Mouse (Mus musculus) spleen, adult 12 weeks (tissue): ENCODE measurements around the gene Ahnak.
A peak's percentile ranks its signal among the peaks of the same experiment; 100 is the strongest.
"Not testable (repeated sequence)": the region's sequence is repeated elsewhere in the genome, so short reads cannot be mapped to it uniquely, and the experiment has no call there.

ENCODE experiments used
- DNase-seq: peaks from one replicate; pipeline ENCODE4 v3.0.0; 2022; ENCODE audit warnings: low spot score

The Ahnak gene

GRCm38 (mm10) chr19:8994813-8995607 lies 5.9 kb downstream of the Ahnak start:
- DNase-seq = no peak

GRCm38 (mm10) chr19:8996601-8997000 lies 7.5 kb downstream of the Ahnak start:
- no peak for DNase-seq

DNA sequence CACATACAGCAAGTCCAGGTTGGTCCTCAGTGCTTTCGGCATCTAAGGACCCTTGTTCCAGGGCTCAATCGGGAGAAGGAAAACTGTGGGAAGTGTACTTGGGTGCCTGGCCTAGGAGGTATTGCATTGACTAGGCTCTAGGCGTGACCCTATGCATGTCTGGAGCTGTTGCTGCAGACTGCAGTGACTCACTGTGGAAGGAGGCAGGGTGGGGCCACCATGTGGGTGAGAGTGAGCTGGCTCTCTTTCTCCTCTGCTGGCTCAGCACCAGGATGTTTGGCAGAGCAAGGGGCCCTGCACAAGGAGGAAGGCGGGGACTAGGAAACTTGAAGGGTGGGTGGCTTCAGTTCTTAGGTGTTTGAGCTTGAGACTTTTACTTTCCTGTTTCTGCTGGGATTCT lies 8.5 kb downstream of the Ahnak start:
- peak; percentile 39 for DNase-seq

- no peak for DNase-seq
Observed at GRCm38 (mm10) chr19:8998546-8998945, 9.5 kb downstream of the Ahnak start.

- no peak for DNase-seq
Observed at GRCm38 (mm10) chr19:8999223-8999622, 10.1 kb downstream of the Ahnak start.

DNA sequence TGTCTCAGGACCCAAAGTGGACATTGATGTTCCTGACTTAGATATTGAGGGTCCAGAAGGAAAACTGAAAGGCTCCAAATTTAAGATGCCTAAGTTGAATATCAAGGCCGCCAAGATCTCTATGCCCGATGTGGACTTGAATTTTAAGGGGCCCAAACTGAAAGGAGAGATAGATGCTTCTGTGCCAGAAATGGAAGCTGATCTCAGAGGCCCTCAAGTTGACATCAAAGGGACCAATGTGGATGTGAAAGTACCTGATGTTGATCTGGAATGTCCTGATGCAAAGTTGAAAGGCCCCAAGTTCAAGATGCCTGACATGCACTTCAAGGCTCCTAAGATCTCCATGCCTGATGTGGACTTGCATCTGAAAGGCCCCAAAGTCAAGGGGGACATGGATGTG lies 17.8 kb downstream of the Ahnak start:
- not testable (repeated sequence) for DNase-seq

DNA sequence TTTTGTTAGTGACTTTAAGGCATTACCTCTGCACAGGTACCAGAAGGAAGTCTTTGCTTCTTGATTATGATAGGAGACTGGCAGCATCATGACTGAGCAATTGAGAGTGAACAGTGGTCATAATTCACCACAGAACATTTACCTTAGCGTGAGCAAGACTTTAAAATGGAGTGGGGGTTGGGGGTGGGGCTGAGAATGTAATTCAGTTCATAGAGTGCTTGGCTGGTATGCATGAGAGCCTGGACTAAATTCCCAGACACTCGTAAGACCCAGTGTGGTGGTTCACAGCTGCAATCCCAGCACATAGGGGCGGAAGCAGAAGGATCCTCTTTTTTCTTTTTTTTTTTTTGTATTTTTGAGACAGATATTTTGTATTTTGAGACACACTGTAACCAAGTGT lies 30.2 kb downstream of the Ahnak start:
- DNase-seq = no peak

- DNase-seq = no peak
Observed at GRCm38 (mm10) chr19:9023021-9023778, 34.1 kb downstream of the Ahnak start.

DNA sequence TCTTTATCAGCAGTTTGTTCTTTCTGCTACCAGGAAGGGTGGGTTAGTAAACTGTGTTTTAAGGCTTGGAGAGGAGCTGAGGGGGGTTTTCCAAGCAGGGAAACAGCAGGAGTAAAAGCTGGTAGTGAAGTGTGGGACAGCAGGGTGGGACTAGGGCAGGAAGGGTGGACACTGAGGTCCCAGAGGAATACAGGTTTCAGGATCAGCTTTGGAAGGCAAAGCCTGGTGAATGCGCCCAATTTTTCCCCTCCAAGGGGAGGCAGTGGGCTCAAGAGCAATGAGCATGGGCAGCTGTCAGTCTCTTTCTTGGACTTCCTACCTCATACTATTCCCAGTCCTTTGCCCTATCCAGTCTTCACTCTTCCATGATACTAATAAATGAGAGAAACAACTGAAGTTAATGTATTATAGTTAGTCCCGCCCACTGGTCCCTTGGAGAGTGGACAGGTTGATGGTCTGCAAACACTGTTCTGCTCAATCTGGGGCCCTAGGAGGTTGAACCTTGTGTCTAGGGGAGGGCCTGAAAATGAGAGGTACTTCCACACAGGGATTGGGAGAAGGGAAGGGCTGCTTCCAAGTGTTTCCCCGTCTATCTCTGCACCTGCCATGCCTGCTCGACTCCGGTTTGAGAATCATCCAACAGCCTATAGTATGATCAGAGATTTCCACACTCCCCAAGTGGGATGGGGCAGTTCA lies 36.6 kb downstream of the Ahnak start:
- no peak for DNase-seq

DNA sequence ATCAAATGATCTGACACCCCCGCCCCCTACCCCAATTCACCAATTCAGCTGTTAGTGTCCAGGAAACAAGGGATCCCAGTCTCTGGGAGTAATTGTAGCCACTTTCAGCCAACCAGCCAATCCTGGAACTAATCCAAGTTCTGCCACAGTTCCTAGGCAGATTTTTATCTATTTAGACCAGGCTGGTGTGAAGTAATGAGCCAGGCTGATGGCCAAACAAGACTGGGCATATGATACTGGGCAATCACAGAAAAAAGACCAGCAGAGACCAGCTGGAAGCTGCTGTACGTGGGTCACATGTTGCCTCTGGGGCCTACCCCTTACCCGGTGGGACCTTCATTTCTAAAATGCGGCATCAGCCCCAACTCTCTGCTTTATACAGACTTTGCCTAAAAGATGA lies 37.5 kb downstream of the Ahnak start:
- DNase-seq = no peak

GRCm38 (mm10) chr19:9027795-9028194 lies 38.7 kb downstream of the Ahnak start:
- no peak for DNase-seq

DNA sequence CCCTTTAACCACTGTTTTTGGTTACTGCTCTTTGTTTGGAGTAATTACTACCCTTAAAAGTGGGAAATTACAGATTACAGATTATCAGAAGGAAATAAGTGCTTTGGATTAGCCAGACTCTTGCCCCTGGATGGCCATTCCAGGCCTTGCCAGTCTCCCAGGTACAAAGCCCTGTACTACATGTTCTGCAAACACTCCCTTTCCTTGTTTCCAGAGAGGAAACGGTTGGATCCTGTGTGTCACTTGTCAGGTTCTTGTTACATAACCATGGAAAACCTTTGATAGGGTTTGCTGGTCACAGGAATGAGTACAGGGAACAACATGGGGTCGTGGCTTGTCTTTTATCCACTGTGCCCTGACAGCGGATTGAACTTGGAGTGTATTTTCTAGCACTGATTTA lies 39.3 kb downstream of the Ahnak start:
- no peak for DNase-seq

DNA sequence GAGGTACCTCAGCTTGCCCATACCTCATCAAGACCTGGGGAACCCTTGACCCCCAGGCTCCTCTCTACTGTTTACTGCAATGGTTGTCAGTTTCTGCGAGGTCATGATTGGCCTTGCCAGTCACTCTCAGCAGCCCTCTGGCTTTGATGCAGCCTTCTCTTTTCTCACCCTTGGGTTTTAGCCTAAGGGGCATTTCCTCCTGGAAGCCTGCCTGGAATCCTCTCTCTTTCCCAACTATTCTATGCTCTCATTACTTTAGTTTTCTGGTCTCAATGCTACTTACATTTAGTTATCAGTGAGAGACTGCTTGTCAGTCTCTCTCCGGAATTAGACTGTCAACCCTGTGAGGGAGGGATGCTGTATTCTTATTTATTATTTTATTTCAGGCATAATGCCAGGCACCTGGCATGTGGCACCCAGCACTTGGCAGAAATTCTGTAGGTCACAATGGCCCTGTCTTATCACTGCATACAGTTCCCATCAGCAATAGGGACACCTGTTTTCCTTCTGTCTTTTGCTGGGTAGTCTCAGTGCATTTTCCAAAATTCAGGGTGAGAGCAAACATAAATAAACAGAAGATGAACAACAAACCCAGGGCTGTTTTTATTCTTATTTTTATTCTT lies 40.7 kb downstream of the Ahnak start:
- DNase-seq = no peak

- DNase-seq = no peak
Observed at GRCm38 (mm10) chr19:9032502-9033129, 43.5 kb downstream of the Ahnak start.

DNA sequence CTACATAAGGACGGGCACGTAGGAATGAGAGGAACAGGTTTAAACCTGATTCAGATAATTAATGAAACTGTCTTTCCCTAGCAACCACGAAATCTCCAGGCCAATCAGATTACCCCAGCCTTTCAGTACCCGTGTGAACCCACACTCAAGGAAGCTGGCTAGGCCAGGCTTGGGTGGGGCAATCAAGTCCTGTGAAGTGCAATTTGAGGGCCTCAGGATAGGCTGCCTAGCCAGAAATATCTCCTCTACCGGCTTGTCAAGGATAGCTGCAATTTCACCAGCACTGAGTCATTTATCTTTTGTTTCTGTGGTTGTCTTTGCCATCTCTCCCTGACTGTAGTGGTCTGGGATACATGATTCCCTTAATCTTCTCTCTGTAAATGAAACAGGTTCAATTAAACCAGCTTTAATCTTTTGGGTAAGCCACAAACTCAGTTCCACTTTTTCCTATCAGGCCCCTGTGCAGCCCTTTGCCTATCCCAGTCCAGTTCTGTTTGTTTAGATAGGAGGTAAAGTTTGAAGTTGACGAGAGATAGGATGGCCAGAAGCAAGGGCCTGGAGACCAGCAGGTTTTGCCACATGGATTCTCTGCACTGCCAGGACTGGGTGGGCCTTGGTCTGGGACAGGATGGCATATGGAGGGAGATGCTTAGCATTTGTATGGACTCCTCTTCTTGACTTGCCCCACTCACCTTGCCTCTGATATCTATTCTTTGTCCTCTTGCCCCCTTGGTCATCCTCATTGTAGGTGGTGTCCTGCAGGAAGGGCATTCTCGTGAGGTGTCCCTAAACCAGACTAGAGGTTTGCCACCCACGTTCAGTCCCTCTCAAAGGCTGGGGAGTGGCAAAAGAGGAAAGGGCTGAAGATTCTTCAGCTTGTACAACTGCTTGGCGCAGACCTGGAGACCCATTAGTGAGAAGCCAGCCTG lies 44.6 kb downstream of the Ahnak start:
- DNase-seq = no peak

DNA sequence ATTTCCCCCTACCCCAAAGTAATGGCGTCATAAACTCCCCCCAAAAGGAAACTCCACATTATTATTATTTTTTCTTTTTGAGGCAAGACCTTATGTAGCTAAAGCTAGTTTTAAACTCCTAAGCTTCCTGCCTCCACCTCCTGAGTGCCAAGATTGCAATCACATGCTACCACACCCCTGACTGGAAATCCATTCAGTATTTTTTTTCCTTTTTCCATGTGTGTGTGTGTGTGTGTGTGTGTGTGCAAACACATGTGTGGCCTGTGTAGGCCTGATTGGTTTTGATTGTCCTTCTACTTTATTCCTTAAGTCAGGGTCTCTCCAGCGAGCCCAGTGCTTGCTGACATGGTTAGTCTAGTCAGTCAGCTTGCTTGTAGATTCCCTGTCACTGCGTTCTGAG lies 45.4 kb downstream of the Ahnak start:
- no peak for DNase-seq

- DNase-seq = no peak
Observed at GRCm38 (mm10) chr19:9035101-9035500, 46.0 kb downstream of the Ahnak start.

DNA sequence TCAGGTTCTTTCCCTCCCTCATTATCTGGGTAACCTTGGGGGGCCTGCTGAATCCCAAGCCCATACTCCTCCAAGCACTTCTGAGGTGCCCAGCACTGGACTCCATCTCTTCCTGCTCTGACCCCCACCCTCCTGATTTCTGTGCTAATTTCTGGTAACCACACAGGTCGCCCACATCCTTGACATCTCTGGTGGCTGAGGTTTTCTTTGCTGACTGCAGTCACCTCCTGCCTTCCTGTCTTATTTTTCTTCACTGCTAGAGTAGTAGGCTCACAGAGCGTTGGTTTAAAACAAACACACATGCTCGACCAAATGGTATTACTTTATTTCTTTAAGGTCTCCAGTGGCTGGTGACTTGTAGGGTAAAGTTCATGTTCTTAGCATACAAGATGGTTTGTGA lies 49.1 kb downstream of the Ahnak start:
- no peak for DNase-seq

DNA sequence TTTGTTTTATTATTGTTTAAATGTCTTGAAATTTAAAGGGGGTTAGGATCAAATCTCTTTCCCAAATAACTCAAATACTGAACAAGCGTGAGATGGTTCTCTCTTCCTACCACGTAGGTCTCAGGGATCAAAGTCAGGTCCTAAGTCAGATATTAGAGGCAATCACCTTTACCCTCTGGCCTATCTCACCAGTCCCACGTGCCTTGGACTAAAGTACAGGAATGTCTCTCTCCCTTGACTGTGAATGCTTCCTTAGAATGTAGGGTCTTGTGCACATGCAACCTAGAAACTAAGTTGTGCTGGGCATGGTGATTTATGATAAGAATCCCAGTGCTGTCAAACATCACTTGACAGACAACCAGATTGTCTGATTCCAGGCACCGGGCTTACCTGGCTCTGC lies 50.2 kb downstream of the Ahnak start:
- no peak for DNase-seq

DNA sequence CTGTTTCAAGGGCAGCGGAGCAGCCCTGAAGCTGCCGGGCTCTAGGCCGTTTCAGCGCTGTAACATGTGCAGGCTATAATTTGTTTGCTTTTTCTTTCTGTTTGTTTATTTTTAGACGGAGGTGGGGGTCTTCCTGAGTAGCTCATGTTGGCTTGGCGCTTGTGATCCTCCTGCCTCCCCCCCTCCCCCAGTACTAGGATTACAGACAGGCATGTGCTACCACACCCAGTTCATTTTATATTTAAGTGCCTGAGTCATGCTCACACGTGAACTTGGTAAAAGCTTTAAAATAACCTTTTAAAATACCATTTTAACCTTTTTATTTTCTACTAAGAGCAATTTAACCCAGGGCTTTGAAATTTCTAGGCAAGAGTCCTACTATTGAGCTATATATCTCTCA lies 50.8 kb downstream of the Ahnak start:
- no peak for DNase-seq

GRCm38 (mm10) chr19:9040649-9041048 lies 51.6 kb downstream of the Ahnak start:
- DNase-seq = no peak
